Mouse (Mus musculus) stomach, postnatal 0 days (tissue): ENCODE results near the gene Fam104a.

ENCODE experiments used
- CTCF ChIP-seq: IDR thresholded peaks from 2 replicates; pipeline ENCODE4 v1.5.1; 2016; ENCODE audit warnings: antibody characterized with exemption, low read depth, mild to moderate bottlenecking, moderate library complexity
- EP300 ChIP-seq: optimal IDR thresholded peaks from 2 replicates; pipeline ENCODE3; 2016; ENCODE audit warnings: antibody characterized with exemption

- TF ChIP-seq CTCF (no peak), EP300 (no peak)
Measured at GRCm38 (mm10) chr11:113661835-113662351, 22.1 kb downstream of the Fam104a start.
